Mouse (Mus musculus) embryonic facial prominence, embryonic 13.5 days (tissue): ENCODE data around the gene Tmem177. TPM values are rescaled to one million over a fixed set of nuclear protein-coding genes. Genes with fewer than 3 reads are reported as not detected.

Experiments used
- ATAC-seq: fragments of 200-750 bp; cut with Nextera tagmentation; 2 replicates; pipeline ENCODE4 v1.8.0; 2017; ENCODE audit warnings: low read depth; ENCODE audit not compliant: insufficient number of reproducible peaks, insufficient read depth, low FRiP score, low TSS enrichment
- H3K27ac ChIP-seq: fragments of 300-500 bp; sonication (generic); 2 replicates; pipeline ENCODE4 v1.5.1; 2015; ENCODE audit warnings: moderate library complexity, mild to moderate bottlenecking, inconsistent platforms
- H3K27me3 ChIP-seq: fragments of 300-500 bp; sonication (generic); 2 replicates; pipeline ENCODE4 v1.6.1; 2015; ENCODE audit warnings: mild to moderate bottlenecking, inconsistent platforms
- H3K36me3 ChIP-seq: fragments of 300-500 bp; sonication (generic); 2 replicates; pipeline ENCODE4 v1.6.1; 2015; ENCODE audit warnings: mild to moderate bottlenecking, inconsistent platforms
- H3K4me1 ChIP-seq: fragments of 300-500 bp; sonication (generic); 2 replicates; pipeline ENCODE4 v1.6.1; 2015; ENCODE audit warnings: inconsistent platforms
- H3K4me2 ChIP-seq: fragments of 300-500 bp; sonication (generic); 2 replicates; pipeline ENCODE4 v1.6.1; 2015; ENCODE audit warnings: moderate library complexity, mild to moderate bottlenecking, inconsistent platforms
- H3K4me3 ChIP-seq: fragments of 300-500 bp; sonication (generic); 2 replicates; pipeline ENCODE4 v1.5.1; 2015; ENCODE audit warnings: mild to moderate bottlenecking, inconsistent platforms
- H3K9ac ChIP-seq: fragments of 300-500 bp; sonication (generic); 2 replicates; pipeline ENCODE4 v1.6.1; 2015; ENCODE audit warnings: mild to moderate bottlenecking, inconsistent platforms
- H3K9me3 ChIP-seq: fragments of 300-500 bp; sonication (generic); 2 replicates; pipeline ENCODE4 v1.6.1; 2016; ENCODE audit warnings: inconsistent platforms
- WGBS: fragments of 180-500 bp; shearing (Covaris S2); methylation state at CpG from one replicate; pipeline ENCODE4 v1.1.7; 2015; ENCODE audit warnings: mixed read lengths; 5-methylcytosine and 5-hydroxymethylcytosine counted together
- polyA plus RNA-seq: library from polyadenylated mRNA; unstranded; fragments of >200 nt; fragmentation: Nextera tagmentation; extraction: Ambion mirVana; gene quantifications from 2 replicates; pipeline ENCODE4 v1.2.1, GENCODE M21; 2015

Gene Tmem177
- polyA plus RNA-seq: 9.8 and 10.0 TPM in 2 replicates

- no peaks in the 10 kb centered on the region for H3K9me3 ChIP-seq
- H3K27me3 ChIP-seq: no peaks in the 10 kb centered on the region
- peak within 1 kb of the TSS; percentile 35; the same call in 1 of the 2 replicates for H3K27ac ChIP-seq
- H3K4me1 ChIP-seq: peaks cover 8% of the 10 kb centered on the region; the same call in 1 of the 2 replicates
- peak; percentile 86 for ATAC-seq
- peak within 1 kb of the TSS; percentile 69 for H3K4me2 ChIP-seq
- 12% methylated on average over 42 of the region's 42 CpGs for WGBS
- H3K4me3 ChIP-seq: peak within 1 kb of the TSS; percentile 59
- H3K9ac ChIP-seq: peak within 1 kb of the TSS; percentile 75
- H3K36me3 ChIP-seq: peaks cover 28% of the 10 kb centered on the region
Observed at GRCm38 (mm10) chr1:119912953-119913814, at the start of gene Tmem177. Gene Tmem177, minus strand, starts transcription at chr1:119913208.

DNA sequence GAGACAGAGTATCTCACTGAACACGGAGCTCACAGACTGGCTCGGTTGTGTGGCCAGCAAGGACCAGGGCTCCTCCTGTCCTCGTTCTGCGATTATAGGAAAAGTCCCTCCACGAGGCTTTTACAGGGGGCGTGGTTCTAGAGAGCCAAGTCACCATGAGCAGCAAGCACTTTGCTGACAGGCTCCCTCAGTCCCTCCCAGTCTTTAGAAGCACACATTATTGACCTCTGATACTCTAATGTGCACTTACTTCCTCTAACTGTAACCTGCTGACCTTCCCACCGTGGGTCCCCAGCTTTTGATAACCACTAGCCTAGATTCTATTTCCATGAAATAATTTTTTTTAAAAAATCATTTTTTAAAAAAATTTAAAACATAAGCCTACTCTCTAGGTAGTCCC lies 46.9 kb upstream of the Tmem177 start:
- Histone ChIP-seq H3K9ac (no peak overlapping the region), H3K9me3 (no peaks in the 10 kb centered on the region), H3K4me1 (no peaks in the 10 kb centered on the region), H3K4me2 (no peak overlapping the region), H3K27me3 (no peaks in the 10 kb centered on the region), H3K27ac (no peak overlapping the region), H3K4me3 (no peak overlapping the region), H3K36me3 (no peaks in the 10 kb centered on the region)
- 45% methylated on average over 7 of the region's 7 CpGs for WGBS
- ATAC-seq: no peak

GRCm38 (mm10) chr1:119959464-119959863 lies 46.5 kb upstream of the Tmem177 start:
- H3K9ac ChIP-seq: no peak overlapping the region
- no peaks in the 10 kb centered on the region for H3K9me3 ChIP-seq
- H3K27me3 ChIP-seq: no peaks in the 10 kb centered on the region
- no peak overlapping the region for H3K27ac ChIP-seq
- WGBS: 92% methylated on average over 4 of the region's 4 CpGs
- no peak overlapping the region for H3K4me3 ChIP-seq
- ATAC-seq: peak; percentile 63; the same call in 1 of the 2 replicates
- no peaks in the 10 kb centered on the region for H3K36me3 ChIP-seq
- H3K4me2 ChIP-seq: no peak overlapping the region
- no peaks in the 10 kb centered on the region for H3K4me1 ChIP-seq

DNA sequence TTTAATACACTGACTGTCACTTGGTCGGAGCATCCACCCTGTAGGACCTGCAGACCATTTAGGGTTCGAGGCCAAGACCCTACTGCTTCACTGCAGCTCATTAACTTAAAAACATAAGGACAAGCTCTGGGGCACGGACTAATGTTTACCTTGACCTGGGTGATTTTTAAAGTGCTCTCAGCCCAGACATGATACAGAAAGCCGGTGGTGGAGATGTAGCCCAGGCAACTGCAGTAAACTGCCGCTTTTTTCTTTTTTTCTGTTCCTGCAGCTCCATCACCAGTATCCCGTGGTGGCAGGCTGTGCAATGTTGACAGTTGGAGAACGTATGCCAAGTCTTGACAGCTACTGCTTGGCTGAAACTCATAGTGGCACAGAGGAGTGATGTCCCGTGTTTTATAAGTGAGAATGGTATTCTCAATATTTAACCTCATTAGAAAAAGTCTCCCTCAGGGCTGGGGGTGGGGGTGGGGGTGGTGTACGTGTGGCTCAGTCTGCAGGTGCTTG lies 44.8 kb upstream of the Tmem177 start:
- WGBS: 66% methylated on average over 9 of the region's 9 CpGs
- H3K27ac ChIP-seq: no peak overlapping the region
- H3K9ac ChIP-seq: no peak overlapping the region
- no peaks in the 10 kb centered on the region for H3K27me3 ChIP-seq
- H3K9me3 ChIP-seq: no peaks in the 10 kb centered on the region
- no peak for ATAC-seq
- H3K4me2 ChIP-seq: no peak overlapping the region
- no peaks in the 10 kb centered on the region for H3K36me3 ChIP-seq
- H3K4me1 ChIP-seq: no peaks in the 10 kb centered on the region
- H3K4me3 ChIP-seq: no peak overlapping the region

GRCm38 (mm10) chr1:119954680-119955079 lies 41.7 kb upstream of the Tmem177 start:
- Histone ChIP-seq H3K27me3 (no peaks in the 10 kb centered on the region), H3K36me3 (no peaks in the 10 kb centered on the region), H3K4me1 (no peaks in the 10 kb centered on the region), H3K9me3 (no peaks in the 10 kb centered on the region), H3K4me3 (no peak overlapping the region), H3K9ac (no peak overlapping the region), H3K27ac (no peak overlapping the region), H3K4me2 (no peak overlapping the region)
- ATAC-seq: no peak
- 81% methylated on average over 2 of the region's 2 CpGs for whole genome bisulfite sequencing

DNA sequence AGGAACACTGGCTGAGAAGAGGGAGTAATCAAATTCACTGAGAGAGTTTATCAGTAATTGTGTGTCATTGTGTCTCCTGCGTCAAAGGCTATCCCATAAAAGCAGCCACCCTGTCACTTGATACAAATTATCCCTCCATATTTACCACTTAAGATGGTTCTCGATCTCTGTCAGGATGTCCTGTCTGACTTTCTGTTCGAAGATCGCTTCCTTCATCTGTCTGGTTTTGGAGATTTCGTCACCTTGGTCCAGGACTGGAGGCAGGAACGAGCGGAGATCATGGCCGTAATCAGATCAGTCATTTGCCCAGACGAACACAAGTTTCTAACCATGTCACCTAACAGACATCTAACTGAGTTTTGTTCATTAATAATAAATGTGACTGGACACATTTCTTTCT lies 40.4 kb upstream of the Tmem177 start:
- no peak for ATAC-seq
- H3K4me3 ChIP-seq: no peak overlapping the region
- H3K9me3 ChIP-seq: no peaks in the 10 kb centered on the region
- H3K36me3 ChIP-seq: no peaks in the 10 kb centered on the region
- H3K9ac ChIP-seq: no peak overlapping the region
- H3K27ac ChIP-seq: no peak overlapping the region
- H3K4me2 ChIP-seq: no peak overlapping the region
- no peaks in the 10 kb centered on the region for H3K4me1 ChIP-seq
- no peaks in the 10 kb centered on the region for H3K27me3 ChIP-seq
- 86% methylated on average over 9 of the region's 9 CpGs for WGBS

DNA sequence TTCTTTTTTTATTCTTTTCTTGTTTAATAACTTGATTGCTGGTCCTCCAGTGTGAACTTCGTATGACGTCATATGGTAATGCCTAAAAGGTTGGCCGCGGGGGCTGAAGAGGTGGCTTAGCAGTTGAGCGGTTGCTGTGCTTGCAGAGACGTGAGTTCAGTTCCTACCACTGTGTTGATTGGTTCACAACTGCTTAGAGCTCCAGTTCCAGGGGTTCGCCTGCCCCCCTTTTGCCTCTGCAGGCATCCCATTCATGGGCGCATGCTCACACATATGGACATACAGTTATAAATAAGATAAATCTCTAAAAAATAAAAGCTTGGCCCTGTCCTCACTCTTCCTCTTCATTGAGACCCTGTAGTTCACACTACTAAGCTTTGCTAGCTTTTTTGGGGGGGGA lies 37.1 kb upstream of the Tmem177 start:
- H3K4me3 ChIP-seq: no peak overlapping the region
- H3K9me3 ChIP-seq: no peaks in the 10 kb centered on the region
- H3K4me2 ChIP-seq: no peak overlapping the region
- ATAC-seq: no peak
- H3K36me3 ChIP-seq: no peaks in the 10 kb centered on the region
- no peaks in the 10 kb centered on the region for H3K27me3 ChIP-seq
- 94% methylated on average over 8 of the region's 8 CpGs for WGBS
- H3K27ac ChIP-seq: no peak overlapping the region
- no peak overlapping the region for H3K9ac ChIP-seq
- no peaks in the 10 kb centered on the region for H3K4me1 ChIP-seq

GRCm38 (mm10) chr1:119936861-119937260 lies 23.9 kb upstream of the Tmem177 start:
- H3K4me1 ChIP-seq: 0 out of 2 replicates have a peak, but pooled peaks cover 4% of the 10 kb centered on the region
- H3K9ac ChIP-seq: no peak overlapping the region
- no peak overlapping the region for H3K27ac ChIP-seq
- H3K4me3 ChIP-seq: no peak overlapping the region
- no peak overlapping the region for H3K4me2 ChIP-seq
- H3K27me3 ChIP-seq: no peaks in the 10 kb centered on the region
- H3K9me3 ChIP-seq: no peaks in the 10 kb centered on the region
- no peak for ATAC-seq
- no peaks in the 10 kb centered on the region for H3K36me3 ChIP-seq
- 18% methylated on average over 7 of the region's 7 CpGs for WGBS

DNA sequence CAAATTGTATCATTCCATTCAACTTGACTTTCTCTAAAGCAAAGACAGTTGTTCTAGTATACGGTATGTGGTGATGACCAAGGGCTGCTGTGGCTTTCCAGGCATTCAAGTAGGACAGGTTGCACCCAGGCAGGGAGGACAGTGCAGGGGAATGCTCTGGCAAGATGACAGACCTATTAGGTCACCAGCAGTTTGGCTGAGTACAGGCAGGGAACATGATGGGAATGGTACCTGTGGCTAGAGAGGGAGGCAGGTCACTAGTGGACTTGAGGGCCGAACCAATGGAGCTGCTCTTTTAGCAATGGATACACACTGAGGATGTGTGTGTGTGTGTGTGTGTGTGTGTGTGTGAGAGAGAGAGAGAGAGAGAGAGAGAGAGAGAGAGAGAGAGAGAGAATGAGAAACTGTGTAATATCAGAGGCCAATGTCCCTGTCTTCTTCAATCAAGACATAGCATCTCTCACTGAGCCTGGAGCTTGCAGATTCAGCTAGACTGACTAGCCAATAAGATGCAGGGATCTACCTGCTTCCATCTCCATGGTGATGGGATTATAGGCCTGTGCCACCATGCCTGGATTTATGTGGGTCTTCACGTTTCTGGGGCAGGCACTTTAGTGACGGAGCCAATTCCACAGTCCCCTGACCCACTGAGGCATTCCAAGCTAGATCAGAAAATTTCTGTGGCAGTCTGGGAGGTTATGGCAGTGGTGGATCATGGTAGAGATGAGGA lies 18.6 kb upstream of the Tmem177 start:
- no peaks in the 10 kb centered on the region for H3K36me3 ChIP-seq
- no peak for ATAC-seq
- no peak overlapping the region for H3K4me2 ChIP-seq
- no peaks in the 10 kb centered on the region for H3K4me1 ChIP-seq
- WGBS: 74% methylated on average over 4 of the region's 4 CpGs
- no peaks in the 10 kb centered on the region for H3K9me3 ChIP-seq
- H3K27ac ChIP-seq: no peak overlapping the region
- H3K27me3 ChIP-seq: no peaks in the 10 kb centered on the region
- no peak overlapping the region for H3K9ac ChIP-seq
- H3K4me3 ChIP-seq: no peak overlapping the region

GRCm38 (mm10) chr1:119929715-119930114 lies 16.7 kb upstream of the Tmem177 start:
- H3K4me1 ChIP-seq: no peaks in the 10 kb centered on the region
- no peak for ATAC-seq
- H3K36me3 ChIP-seq: no peaks in the 10 kb centered on the region
- H3K4me3 ChIP-seq: no peak overlapping the region
- 50% methylated on average over 1 of the region's 1 CpGs for WGBS
- no peak overlapping the region for H3K27ac ChIP-seq
- no peak overlapping the region for H3K4me2 ChIP-seq
- no peaks in the 10 kb centered on the region for H3K27me3 ChIP-seq
- H3K9me3 ChIP-seq: no peaks in the 10 kb centered on the region
- H3K9ac ChIP-seq: no peak overlapping the region

DNA sequence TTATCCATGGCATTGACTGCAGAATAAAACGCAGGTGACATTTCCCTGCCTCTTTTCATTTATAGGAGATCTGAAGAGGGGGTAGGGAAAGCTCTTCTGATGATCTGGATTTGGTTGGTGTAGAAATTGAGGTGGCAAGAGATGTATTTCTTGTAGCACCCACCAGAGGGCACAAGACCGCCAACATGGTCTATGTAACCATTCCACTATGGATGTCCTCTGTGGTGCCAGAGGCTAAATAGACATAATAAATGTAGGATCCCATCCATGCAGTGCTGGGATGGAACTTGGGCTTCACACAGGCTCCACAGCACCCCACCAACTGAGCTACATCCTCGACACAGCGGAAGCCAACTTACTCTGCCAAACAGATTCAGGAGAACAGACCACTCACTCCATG lies 6.3 kb upstream of the Tmem177 start:
- Histone ChIP-seq H3K27me3 (no peaks in the 10 kb centered on the region), H3K36me3 (no peaks in the 10 kb centered on the region), H3K9ac (no peak overlapping the region), H3K4me1 (no peaks in the 10 kb centered on the region), H3K4me2 (no peak overlapping the region), H3K27ac (no peak overlapping the region), H3K9me3 (no peaks in the 10 kb centered on the region), H3K4me3 (no peak overlapping the region)
- 64% methylated on average over 4 of the region's 4 CpGs for WGBS
- no peak for ATAC-seq
